Mouse (Mus musculus) induced T-regulatory cell, adult 2 months (primary cell): ENCODE results near the gene Terb1.

ENCODE experiments used
- DNase-seq: peaks from one replicate; pipeline ENCODE4 v3.0.0-alpha.2; 2012; ENCODE audit warnings: low read depth

Gene Terb1

GRCm38 (mm10) chr8:104411468-104411867, 98.2 kb downstream of the Terb1 start:
- no peak for DNase-seq

DNA sequence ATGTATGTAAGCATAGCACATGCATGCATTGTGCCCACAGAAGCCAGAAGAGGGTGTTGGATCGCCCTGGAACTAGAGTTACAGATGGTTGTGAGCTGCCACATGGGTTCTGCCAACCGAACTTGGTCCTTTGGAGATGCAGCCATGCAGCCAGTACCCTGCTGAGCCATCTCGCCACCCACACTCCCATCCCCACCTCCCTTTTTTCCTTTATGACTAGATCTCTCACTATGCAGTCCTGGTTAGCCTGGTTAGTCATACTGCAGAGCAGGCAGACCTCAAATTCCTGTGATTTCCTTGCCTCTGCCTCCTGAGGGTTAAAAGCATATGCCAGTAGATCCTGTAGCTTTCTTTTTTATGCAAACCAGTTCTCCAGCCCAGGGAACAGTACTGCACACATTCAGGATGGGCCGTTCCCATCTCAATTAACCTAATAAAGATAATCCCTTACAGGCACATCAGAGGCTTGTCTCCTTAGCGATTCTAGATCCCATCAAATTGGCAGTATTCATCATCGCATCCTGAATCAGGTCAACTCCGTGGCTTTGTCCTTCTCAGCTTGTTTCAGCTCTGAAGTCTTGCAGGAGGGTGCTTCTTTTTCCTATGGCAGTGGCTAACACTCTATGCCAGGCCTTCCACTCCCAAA, 99.0 kb downstream of the Terb1 start:
- DNase-seq: no peak

- no peak for DNase-seq
Measured at GRCm38 (mm10) chr8:104408328-104409110, 101.2 kb downstream of the Terb1 start.

- DNase-seq: no peak
Measured at GRCm38 (mm10) chr8:104406340-104407128, 103.2 kb downstream of the Terb1 start.

GRCm38 (mm10) chr8:104405430-104406187, 104.1 kb downstream of the Terb1 start:
- no peak for DNase-seq

DNA sequence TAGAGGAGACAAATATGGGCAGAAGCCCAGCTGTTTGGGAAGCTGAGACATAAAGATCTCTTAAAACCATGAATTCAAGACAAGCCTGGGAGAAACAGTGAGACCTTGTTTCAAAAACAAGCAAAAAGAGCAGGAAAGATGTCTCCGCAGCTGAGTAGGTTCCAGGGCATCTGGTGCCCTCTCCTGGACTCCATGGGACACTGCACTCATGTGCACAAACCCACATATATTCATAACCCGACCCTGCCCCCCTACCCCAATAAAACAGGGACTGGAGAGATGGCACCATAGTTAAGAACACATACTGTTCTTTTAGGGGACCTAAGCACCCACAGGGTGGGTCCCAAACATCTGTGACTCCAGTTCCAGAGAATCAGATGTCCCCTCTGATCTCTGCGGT, 106.1 kb downstream of the Terb1 start:
- DNase-seq: peak; percentile 26
